Mouse (Mus musculus) erythroblast, embryonic 14.5 days (primary cell): Measurements from ENCODE around the gene Lrrc4.

Experiments used
- GATA1 ChIP-seq: IDR thresholded peaks from 2 replicates; pipeline ENCODE4 v1.6.1; 2012; ENCODE audit warnings: low read length, inconsistent platforms, mixed read lengths
- TAL1 ChIP-seq: IDR thresholded peaks from 3 replicates; pipeline ENCODE4 v1.6.1; 2012; ENCODE audit warnings: low read length, inconsistent platforms, mixed read lengths

GRCm38 (mm10) chr6:28853654-28854053 lies 22.1 kb upstream of the Lrrc4 start:
- TF ChIP-seq TAL1, result no peak
- no peak for TF ChIP-seq GATA1
